Mouse (Mus musculus): ENCODE measurements around the gene Igfbp7. TPM values are rescaled to one million over a fixed set of nuclear protein-coding genes. Genes with fewer than 3 reads are reported as not detected.

The Igfbp7 gene
- total and polyA plus RNA-seq, 3 experiments = 0.17 to 0.70 (median 0.35) TPM

- TF ChIP-seq TCF12 (IDR thresholded peaks at IDR 0.05; ENCODE audit: low read depth, low read length) = peak; percentile 30; the same call in 1 of the 2 replicates
- TF ChIP-seq SMC3 (IDR thresholded peaks at IDR 0.05; ENCODE audit: low read depth, low read length) = peak; percentile 96
- TF ChIP-seq ELF1 (IDR thresholded peaks at IDR 0.05; ENCODE audit: low read depth, low read length) = peak; percentile 70
- peak; percentile 67 to 97 for TF ChIP-seq CTCF (conservative IDR thresholded peaks at IDR 0.05 in 1 of 2, IDR thresholded peaks at IDR 0.05 in 1 of 2; ENCODE audit: low read depth in 2 of 2, low read length in 2 of 2)
- TF ChIP-seq MEF2A (IDR thresholded peaks at IDR 0.05; ENCODE audit: borderline replicate concordance, low read depth, low read length) = peak; percentile 17; the same call in 1 of the 2 replicates
- peak; percentile 43; the same call in 1 of the 2 replicates for TF ChIP-seq BHLHE40 (IDR thresholded peaks at IDR 0.05; ENCODE audit: low read depth, low read length)
Observed at GRCm38 (mm10) chr5:77354361-77354787, 53.5 kb downstream of the Igfbp7 start (continued).

- dilution Hi-C loops (cut with MboI; ENCODE audit: extremely low pct_ligation_motif_present, extremely low pct_unique_long_range_greater_than_20kb, low sequenced_read_pairs) = no loop called here
- no peak overlapping the region for H3K4me3 ChIP-seq (replicated peaks in 1 of 3; ENCODE audit: low read depth in 2 of 3, low read length in 2 of 3, poor library complexity in 1 of 3)
- no peak for DNase-seq (ENCODE audit: extremely low read depth)
- H3K79me2 ChIP-seq (replicated peaks; ENCODE audit: control insufficient read depth, extremely low read depth, insufficient read depth, poor library complexity, severe bottlenecking) = no peaks in the 10 kb centered on the region
- H3K36me3 ChIP-seq (replicated peaks in 1 of 2; ENCODE audit: control insufficient read depth in 1 of 2, insufficient read depth in 1 of 2, low read length in 1 of 2) = peaks cover 32 to 45% of the 10 kb centered on the region in 2 experiments
- no peaks in the 10 kb centered on the region for H3K9me3 ChIP-seq (replicated peaks; ENCODE audit: low read length)
- peaks cover 10 to 29% of the 10 kb centered on the region in 2 experiments for H3K4me1 ChIP-seq (ENCODE audit: control insufficient read depth in 1 of 2, insufficient read depth in 2 of 2)
- H3K27ac ChIP-seq (ENCODE audit: insufficient read depth, low read depth) = no peak overlapping the region
- no peak overlapping the region for H3K9ac ChIP-seq (ENCODE audit: insufficient read depth, low read depth)
- TF ChIP-seq POLR2A (IDR thresholded peaks at IDR 0.05; ENCODE audit: low read depth, low read length) (no peak), NELFE (IDR thresholded peaks at IDR 0.05; ENCODE audit: low read depth, low read length) (no peak), MAX (IDR thresholded peaks at IDR 0.05; ENCODE audit: low read length) (no peak), TCF12 (IDR thresholded peaks at IDR 0.05; ENCODE audit: low read depth, low read length) (no peak), ELF1 (IDR thresholded peaks at IDR 0.05; ENCODE audit: low read depth, low read length) (no peak), PAX5 (IDR thresholded peaks at IDR 0.05; ENCODE audit: low read length) (no peak), UBTF (IDR thresholded peaks at IDR 0.05; ENCODE audit: low read depth, low read length) (no peak), SMC3 (IDR thresholded peaks at IDR 0.05; ENCODE audit: low read depth, low read length) (no peak), E2F4 (IDR thresholded peaks at IDR 0.05; ENCODE audit: insufficient replicate concordance, low read depth, low read length) (no peak), MXI1 (IDR thresholded peaks at IDR 0.05; ENCODE audit: low read depth, low read length) (no peak), BHLHE40 (IDR thresholded peaks at IDR 0.05; ENCODE audit: low read depth, low read length) (no peak), MAZ (IDR thresholded peaks at IDR 0.05; ENCODE audit: low read depth, low read length) (no peak), RCOR1 (conservative IDR thresholded peaks at IDR 0.05; ENCODE audit: low read depth, low read length) (no peak), KAT2A (IDR thresholded peaks at IDR 0.05; ENCODE audit: insufficient replicate concordance, low read length) (no peak), MAFK (IDR thresholded peaks at IDR 0.05; ENCODE audit: insufficient replicate concordance, low read length) (no peak), MYC (IDR thresholded peaks at IDR 0.05; ENCODE audit: low read depth, low read length) (no peak), IRF4 (IDR thresholded peaks at IDR 0.05; ENCODE audit: low read depth, low read length) (no peak), ZKSCAN1 (IDR thresholded peaks at IDR 0.05; ENCODE audit: borderline replicate concordance, low read depth, low read length) (no peak), USF2 (conservative IDR thresholded peaks at IDR 0.05; ENCODE audit: low read depth, low read length) (no peak)
- H3K4me2 ChIP-seq (ENCODE audit: insufficient read depth, low read depth, poor library complexity, severe bottlenecking) = no peak overlapping the region
- in situ Hi-C loops (cut with MboI; ENCODE audit: low pct_ligation_motif_present, low pct_unique_long_range_greater_than_20kb, low sequenced_read_pairs) = loop anchor here (5.0 to 25.0 kb wide), 2 partner anchors 111 to 436 kb away; no protein-coding TSS in a partner anchor
- H3K27me3 ChIP-seq (replicated peaks) = no peaks in the 10 kb centered on the region
Observed at GRCm38 (mm10) chr5:77351691-77352090, 56.1 kb downstream of the Igfbp7 start.

Data from CH12.LX (cell line).